Mouse (Mus musculus) C2C12 (cell line): ENCODE data around the gene Asb7.

Experiments used
- CEBPB ChIP-seq: IDR thresholded peaks from one replicate; pipeline ENCODE4 v1.6.1; 2011; ENCODE audit warnings: low read depth, mild to moderate bottlenecking, control low read depth, moderate library complexity
- CTCF ChIP-seq: IDR thresholded peaks from one replicate; pipeline ENCODE4 v1.5.1; 2011; ENCODE audit not compliant: control insufficient read depth, insufficient read depth, insufficient read length
- MYOD1 ChIP-seq: IDR thresholded peaks from one replicate; pipeline ENCODE4 v1.6.1; 2011; ENCODE audit warnings: low read depth; ENCODE audit not compliant: control insufficient read depth, insufficient read length
- USF1 ChIP-seq: IDR thresholded peaks from one replicate; pipeline ENCODE4 v1.6.1; 2011; ENCODE audit warnings: low read depth, mild to moderate bottlenecking, control low read depth, moderate library complexity

GRCm38 (mm10) chr7:66655471-66655870, 33.9 kb downstream of the Asb7 start:
- TF ChIP-seq CTCF (no peak), MYOD1 (no peak), CEBPB (no peak), USF1 (no peak)
